Mouse (Mus musculus) kidney, postnatal 10 days (tissue): Measurements from ENCODE around the gene Tnik.
A peak's percentile ranks its signal among the peaks of the same experiment; 100 is the strongest.

Source experiments
- DNase-seq: peaks from one replicate; pipeline ENCODE4 v3.0.0; 2021; ENCODE audit warnings: mixed read lengths

Tnik gene

GRCm38 (mm10) chr3:28643252-28643947 lies 380.4 kb downstream of the Tnik start:
- DNase-seq: no peak

DNA sequence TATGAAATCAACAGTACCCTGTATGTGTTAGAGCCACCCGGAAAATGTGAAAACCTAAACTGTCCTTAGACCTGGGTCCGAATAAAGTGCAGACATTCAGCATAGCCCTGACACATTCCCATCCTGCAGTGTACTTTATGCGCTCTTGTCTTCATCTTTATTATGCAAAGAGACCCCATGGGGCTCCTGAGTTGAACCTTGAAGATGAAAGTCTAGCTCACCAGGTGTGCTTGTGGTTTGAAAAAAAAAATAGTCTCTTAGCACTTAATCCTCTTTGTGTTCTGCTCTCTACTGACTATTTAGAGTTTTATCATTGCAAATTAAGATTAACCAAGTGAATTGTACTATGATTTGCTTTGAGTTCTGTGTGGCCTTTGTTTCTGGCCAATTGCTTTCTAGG lies 389.6 kb downstream of the Tnik start:
- DNase-seq: no peak

DNA sequence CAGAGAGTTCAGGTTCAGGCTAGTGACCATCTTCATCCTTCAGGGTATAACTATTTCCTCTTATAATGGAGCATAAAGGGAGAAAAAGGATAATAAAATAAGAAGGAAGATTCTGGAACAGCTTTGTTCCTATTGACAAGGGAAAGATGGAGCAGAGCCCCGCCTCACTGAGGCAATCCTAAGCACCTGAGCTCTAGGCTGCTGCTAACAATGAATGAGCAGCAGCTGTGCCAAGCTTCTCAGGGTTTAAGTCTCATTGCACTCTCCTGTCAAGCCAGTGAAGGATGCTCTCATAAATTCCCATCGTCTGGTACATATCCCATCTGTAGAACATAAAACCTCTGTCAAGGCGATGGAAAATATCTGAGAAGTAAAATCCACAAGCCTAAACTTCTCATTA lies 390.0 kb downstream of the Tnik start:
- DNase-seq: no peak

DNA sequence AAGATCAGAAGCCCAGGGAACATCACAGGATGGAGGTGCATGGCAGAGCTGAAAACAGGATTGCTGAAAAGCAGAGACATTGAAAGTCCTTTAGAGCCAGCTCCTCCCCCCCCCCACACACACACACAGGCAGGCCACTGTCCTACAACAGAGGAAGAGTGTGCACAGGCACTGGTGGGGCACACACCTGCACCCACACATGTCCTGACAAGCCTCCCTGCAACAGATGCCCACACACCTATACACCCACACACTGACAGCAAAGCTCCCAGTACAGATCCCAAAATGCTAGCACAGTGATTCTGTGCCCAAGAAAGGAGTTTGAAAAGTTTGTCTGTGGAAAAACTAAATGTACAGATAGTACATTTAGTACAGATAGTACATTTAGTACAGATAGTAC lies 391.7 kb downstream of the Tnik start:
- no peak for DNase-seq

GRCm38 (mm10) chr3:28658349-28658748 lies 395.3 kb downstream of the Tnik start:
- DNase-seq: peak; percentile 54

DNA sequence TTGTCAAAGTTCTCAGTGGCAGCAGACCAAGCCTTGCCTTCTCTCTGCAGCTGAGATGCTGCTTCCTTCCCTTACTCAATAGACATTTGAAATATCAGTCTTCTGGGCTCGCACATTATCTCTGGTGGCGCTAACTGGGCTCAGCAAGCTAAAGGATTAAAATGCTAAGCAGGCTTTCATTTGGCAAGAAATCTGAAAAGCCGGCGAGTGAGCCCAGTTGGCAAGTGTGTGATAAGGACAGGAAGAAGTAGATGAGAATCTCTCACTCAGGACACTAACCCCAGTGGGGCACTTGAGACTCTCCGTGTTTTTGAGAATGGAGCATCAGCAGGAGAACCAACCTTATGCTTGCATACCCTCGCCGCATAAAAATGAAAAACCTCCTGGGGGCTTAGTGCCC lies 417.8 kb downstream of the Tnik start:
- no peak for DNase-seq

DNA sequence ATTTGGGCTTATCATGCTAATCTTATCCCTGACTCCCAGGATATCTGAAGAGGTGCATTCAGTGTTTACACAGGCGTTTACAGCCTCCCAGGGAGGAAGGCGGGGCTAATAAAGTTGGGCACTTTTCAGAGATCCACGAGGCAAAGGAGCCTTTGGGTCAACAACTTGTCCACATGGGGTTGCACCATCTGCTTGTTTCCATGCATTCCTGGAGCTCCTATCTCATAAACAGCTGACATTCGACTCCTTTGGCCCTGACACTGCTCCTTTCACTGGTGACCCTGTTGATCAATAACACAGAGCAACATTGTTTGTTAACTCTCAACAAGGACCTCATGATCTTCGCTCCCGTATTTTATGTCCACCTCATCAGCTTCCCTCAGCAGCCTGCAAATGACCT lies 418.9 kb downstream of the Tnik start:
- DNase-seq: peak; percentile 14

- DNase-seq: no peak
Measured at GRCm38 (mm10) chr3:28682411-28682810, 419.4 kb downstream of the Tnik start.

DNA sequence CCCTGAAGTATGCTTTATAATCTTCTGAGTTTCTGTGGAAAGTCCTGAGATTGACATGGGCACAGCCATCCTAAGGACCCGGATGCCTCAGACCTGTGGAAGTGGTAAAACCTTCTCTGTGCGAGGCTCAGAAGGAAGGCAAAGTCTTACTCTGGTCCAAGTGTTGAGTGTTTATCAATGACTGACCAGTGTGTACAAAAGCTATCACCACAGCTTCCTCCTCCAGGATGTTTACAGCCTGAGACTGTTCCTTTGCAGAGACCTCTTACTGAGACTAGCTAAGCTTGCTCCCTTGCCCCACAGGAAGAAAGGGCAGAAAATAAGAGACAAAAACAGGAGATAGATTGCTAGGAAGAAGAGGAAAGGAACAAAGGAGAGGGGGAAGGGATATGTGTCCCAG lies 422.5 kb downstream of the Tnik start:
- no peak for DNase-seq

GRCm38 (mm10) chr3:28694811-28695210 lies 431.8 kb downstream of the Tnik start:
- no peak for DNase-seq

DNA sequence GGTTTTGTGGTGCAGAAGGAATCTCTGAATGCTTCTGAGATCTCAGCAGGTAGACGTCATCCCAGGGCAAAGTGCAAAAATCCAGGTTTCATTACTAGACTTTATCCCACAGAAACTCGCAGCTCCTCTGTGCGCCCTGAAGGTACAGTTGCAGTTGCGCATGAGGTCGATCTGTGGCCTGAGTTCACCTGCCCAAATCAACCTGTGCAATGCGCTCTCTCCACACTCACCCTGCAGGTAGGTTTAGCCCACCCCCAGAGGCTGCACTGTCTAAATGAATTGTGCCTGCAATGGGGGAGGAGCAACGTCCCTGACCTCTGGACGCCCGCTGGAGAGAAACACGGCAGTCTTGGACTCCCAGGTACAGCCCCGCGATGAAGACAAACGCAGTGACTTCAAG lies 432.6 kb downstream of the Tnik start:
- peak; percentile 54 for DNase-seq

DNA sequence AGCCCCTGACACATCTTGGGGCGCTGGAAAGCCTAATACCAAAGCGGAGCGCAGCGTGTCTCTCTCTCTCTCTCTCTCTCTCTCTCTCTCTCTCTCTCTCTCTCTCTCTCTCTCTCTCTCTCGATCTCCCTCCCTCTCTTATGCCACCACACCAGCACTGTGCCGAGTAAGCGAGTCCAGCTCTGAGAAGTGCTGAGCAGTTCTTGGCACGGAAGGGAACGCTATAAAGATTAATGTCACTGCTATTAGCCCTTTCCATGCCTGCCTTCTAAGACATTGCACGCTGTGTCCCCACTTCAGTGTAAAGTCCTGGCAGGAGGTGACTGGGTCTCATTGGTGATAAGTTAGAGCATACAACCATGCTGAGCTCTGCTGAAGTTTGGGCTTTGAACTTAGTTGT lies 433.1 kb downstream of the Tnik start:
- DNase-seq: no peak

DNA sequence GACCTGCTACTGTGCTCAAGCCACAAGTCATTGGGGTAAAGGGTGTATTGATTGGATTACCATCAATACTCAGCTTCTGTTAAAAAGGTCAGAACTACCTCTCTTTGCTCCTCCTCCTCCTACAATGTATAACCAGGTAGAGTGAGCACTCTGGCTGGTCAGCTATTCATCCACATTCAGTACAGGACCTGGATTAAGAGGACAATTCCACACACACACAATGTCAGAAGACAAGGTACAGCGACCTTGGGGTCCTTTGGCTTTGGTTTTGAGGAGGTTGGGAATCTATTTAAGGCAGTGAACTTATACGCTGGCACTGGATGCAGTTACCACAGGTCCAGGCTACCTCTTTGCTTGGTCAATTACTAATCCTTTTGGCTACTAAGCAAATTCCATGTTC lies 434.8 kb downstream of the Tnik start, which contains the start of gene Slc2a2:
Gene Slc2a2 (plus strand): TSS at position 107 of the 400 bp plus-strand sequence.
- DNase-seq: peak; percentile 19

DNA sequence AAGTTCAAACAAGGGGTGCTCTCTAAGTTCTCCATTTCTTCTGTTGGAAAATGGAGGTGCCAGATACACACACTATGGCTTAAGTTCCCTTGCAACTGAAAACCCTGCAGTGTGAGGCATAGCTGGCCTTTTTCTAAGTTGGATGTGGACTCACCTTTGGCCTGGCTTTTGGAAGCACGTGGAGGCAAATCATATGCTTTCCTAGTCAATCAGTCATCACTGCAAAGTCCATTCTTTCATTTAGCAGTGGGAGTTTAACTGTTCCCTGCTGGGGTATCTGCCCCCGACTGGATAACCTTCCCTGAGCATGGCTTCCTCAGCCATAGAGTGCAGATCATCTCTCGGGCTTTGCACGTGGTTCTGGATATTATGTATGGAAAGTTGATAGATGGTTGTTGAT lies 436.6 kb downstream of the Tnik start:
- DNase-seq: peak; percentile 26

- peak; percentile 36 for DNase-seq
Measured at GRCm38 (mm10) chr3:28705522-28706137, 442.6 kb downstream of the Tnik start.

- DNase-seq: no peak
Measured at GRCm38 (mm10) chr3:28706736-28707135, 443.7 kb downstream of the Tnik start.

DNA sequence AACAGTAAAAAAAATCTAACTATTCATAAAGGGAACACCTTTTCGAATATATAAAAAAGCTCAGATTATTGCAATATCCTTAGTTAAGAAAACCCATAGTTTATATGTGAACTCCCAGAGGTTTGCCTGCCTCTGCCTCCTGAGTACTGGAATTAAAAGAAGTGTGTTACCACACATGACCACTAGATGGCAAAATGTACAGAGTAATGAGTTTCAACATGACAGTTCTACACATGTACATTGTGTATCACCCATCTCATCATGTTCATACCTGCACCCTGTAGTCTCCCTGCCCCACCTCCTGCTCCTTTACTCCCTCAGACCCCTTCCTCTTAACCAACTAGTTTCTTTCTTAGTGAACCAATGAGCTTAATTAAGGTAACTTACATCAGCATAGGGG lies 446.7 kb downstream of the Tnik start:
- DNase-seq: no peak

DNA sequence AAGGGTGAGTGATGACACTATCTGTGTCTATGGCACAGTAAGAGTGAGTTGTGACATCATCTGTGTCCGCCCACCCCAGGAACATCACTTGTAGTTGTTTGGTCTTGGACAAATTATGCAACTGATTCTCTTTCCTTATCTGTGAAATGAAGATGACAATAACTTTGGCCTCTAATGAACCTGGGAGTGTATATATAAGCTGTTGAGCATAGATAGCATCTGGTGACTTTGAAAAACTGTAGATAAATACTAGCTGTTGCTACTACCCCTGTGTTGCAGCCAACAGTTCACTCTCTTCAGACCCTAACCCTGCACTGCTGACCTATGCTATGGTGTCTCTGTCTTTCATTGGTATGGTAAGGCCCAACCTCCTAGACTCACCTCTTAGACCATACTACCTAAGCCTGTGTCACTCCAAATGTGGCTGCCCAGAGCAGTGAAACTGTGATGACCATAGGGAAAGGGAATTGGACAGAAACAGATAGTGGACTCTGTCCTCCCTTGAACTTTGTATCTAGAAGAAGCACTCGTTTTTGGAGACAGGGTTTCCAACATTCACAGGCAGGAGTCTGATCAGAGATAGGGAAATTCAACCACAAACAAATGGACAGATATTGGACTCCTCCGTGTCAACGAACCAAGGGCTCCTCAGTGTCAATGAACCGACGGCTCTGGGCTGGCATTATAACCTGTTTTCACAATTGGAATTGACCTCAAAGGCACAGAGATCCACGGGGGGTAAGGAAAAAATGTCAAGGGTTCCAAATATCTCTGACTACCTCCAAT lies 451.1 kb downstream of the Tnik start:
- DNase-seq: no peak

GRCm38 (mm10) chr3:28718521-28718920 lies 455.5 kb downstream of the Tnik start:
- DNase-seq: no peak

GRCm38 (mm10) chr3:28721218-28721617 lies 458.2 kb downstream of the Tnik start:
- no peak for DNase-seq

- no peak for DNase-seq
Measured at GRCm38 (mm10) chr3:28721838-28722237, 458.8 kb downstream of the Tnik start.

DNA sequence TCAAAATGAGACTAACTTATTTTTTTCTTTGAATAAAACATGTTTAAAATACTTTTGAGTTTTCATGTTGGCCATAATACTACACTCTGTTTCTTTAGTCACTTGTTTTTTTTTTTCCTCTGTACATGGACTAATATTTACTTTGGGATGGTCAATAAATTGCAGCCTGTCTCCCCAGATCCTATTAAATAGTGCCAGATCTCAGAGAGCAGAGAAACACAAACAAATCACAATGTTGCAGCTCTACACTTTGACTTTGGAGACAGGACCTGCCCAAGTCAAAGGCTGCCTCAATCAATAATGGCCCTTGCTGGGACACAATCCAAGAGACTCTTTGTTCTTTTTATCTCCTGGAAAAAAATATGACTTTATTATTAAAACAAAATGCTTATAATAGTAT lies 459.5 kb downstream of the Tnik start:
- DNase-seq: no peak

- DNase-seq: no peak
Measured at GRCm38 (mm10) chr3:28723534-28723933, 460.5 kb downstream of the Tnik start.

DNA sequence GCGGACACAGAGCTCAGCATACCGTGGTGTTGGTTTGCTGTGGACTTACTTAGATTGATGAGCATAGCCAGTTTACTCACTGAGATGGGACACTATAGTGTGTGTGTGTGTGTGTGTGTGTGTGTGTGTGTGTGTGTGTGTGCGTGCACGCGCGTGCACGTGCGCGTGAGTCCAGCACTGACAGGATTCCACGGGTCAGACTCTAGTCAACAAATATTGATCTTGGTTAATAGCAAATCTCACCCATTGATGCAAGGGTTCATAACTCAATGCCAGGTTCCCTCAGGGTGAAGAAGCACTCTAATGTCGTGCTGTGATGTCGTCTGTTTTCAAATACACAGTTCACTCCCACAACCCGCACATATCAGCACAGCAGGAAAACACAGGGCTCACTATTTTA lies 462.2 kb downstream of the Tnik start:
- no peak for DNase-seq
